Mouse (Mus musculus) brain, adult 2 months (tissue): ENCODE measurements around the gene Abca1.

Source experiments
- DNase-seq: peaks from one replicate; pipeline ENCODE4 v3.0.0; 2011; ENCODE audit warnings: low read depth, low spot score

Gene Abca1

GRCm38 (mm10) chr4:53086636-53087035 lies 73.1 kb downstream of the Abca1 start:
- DNase-seq: no peak

GRCm38 (mm10) chr4:53085634-53086033 lies 74.1 kb downstream of the Abca1 start:
- DNase-seq: no peak

GRCm38 (mm10) chr4:53083071-53083470 lies 76.6 kb downstream of the Abca1 start:
- no peak for DNase-seq

GRCm38 (mm10) chr4:53082451-53082850 lies 77.2 kb downstream of the Abca1 start:
- no peak for DNase-seq

GRCm38 (mm10) chr4:53081851-53082250 lies 77.8 kb downstream of the Abca1 start:
- no peak for DNase-seq

GRCm38 (mm10) chr4:53080290-53080689 lies 79.4 kb downstream of the Abca1 start:
- DNase-seq: no peak

GRCm38 (mm10) chr4:53078793-53079310 lies 80.8 kb downstream of the Abca1 start:
- no peak for DNase-seq

GRCm38 (mm10) chr4:53076788-53077350 lies 82.8 kb downstream of the Abca1 start:
- no peak for DNase-seq

- DNase-seq: no peak
Observed at GRCm38 (mm10) chr4:53073025-53073424, 86.7 kb downstream of the Abca1 start.

- DNase-seq: peak; percentile 48
Observed at GRCm38 (mm10) chr4:53062301-53063008, 97.2 kb downstream of the Abca1 start.

GRCm38 (mm10) chr4:53046238-53047022 lies 113.3 kb downstream of the Abca1 start:
- no peak for DNase-seq

GRCm38 (mm10) chr4:53045807-53046206 lies 113.9 kb downstream of the Abca1 start:
- DNase-seq: no peak

GRCm38 (mm10) chr4:53043819-53044218 lies 115.9 kb downstream of the Abca1 start:
- peak; percentile 9 for DNase-seq

- DNase-seq: peak; percentile 62
Observed at GRCm38 (mm10) chr4:53030326-53030948, 129.3 kb downstream of the Abca1 start.

GRCm38 (mm10) chr4:53027811-53028210 lies 131.9 kb downstream of the Abca1 start:
- no peak for DNase-seq

GRCm38 (mm10) chr4:53024397-53024796 lies 135.3 kb downstream of the Abca1 start:
- DNase-seq: peak; percentile 38

- peak; percentile 29 for DNase-seq
Observed at GRCm38 (mm10) chr4:53023189-53023925, 136.3 kb downstream of the Abca1 start.

- no peak for DNase-seq
Observed at GRCm38 (mm10) chr4:53018392-53018791, 141.3 kb downstream of the Abca1 start.

- DNase-seq: peak; percentile 30
Observed at GRCm38 (mm10) chr4:53015024-53015423, 144.7 kb downstream of the Abca1 start.

- DNase-seq: no peak
Observed at GRCm38 (mm10) chr4:53014421-53014820, 145.3 kb downstream of the Abca1 start.

- peak; percentile 98 for DNase-seq
Observed at GRCm38 (mm10) chr4:53011732-53012361, 147.8 kb downstream of the Abca1 start, which contains the start of gene Nipsnap3b. Gene Nipsnap3b, plus strand, starts transcription at chr4:53011880.
